Mouse (Mus musculus) heart, embryonic 13.5 days (tissue): Measurements from ENCODE around the gene Styxl1. TPM values are rescaled to one million over a fixed set of nuclear protein-coding genes. Genes with fewer than 3 reads are reported as not detected.
A peak's percentile ranks its signal among the peaks of the same experiment; 100 is the strongest.

Experiments
- ATAC-seq: fragments of 200-750 bp; cut with Nextera tagmentation; 2 replicates; pipeline ENCODE4 v1.8.0; 2017; ENCODE audit warnings: moderate TSS enrichment; ENCODE audit not compliant: insufficient number of reproducible peaks, low FRiP score, low TSS enrichment; ENCODE audit errors: extremely low read depth
- H3K27ac ChIP-seq: fragments of 300-500 bp; sonication (generic); replicated peaks from 2 replicates; pipeline ENCODE4 v1.5.1; 2015; ENCODE audit warnings: moderate library complexity, mild to moderate bottlenecking, inconsistent platforms
- H3K27me3 ChIP-seq: fragments of 300-500 bp; sonication (generic); replicated peaks from 2 replicates; pipeline ENCODE4 v1.6.1; 2015; ENCODE audit warnings: mild to moderate bottlenecking, inconsistent platforms
- H3K36me3 ChIP-seq: fragments of 300-500 bp; sonication (generic); 2 replicates; pipeline ENCODE4 v1.6.1; 2015; ENCODE audit warnings: mild to moderate bottlenecking, inconsistent platforms
- H3K4me1 ChIP-seq: fragments of 300-500 bp; sonication (generic); 2 replicates; pipeline ENCODE4 v1.6.1; 2015; ENCODE audit warnings: inconsistent platforms
- H3K4me2 ChIP-seq: fragments of 300-500 bp; sonication (generic); 2 replicates; pipeline ENCODE4 v1.6.1; 2015; ENCODE audit warnings: inconsistent platforms, mild to moderate bottlenecking, moderate library complexity
- H3K4me3 ChIP-seq: fragments of 300-500 bp; sonication (generic); 2 replicates; pipeline ENCODE4 v1.5.1; 2015; ENCODE audit warnings: moderate library complexity, mild to moderate bottlenecking, inconsistent platforms
- H3K9ac ChIP-seq: fragments of 300-500 bp; sonication (generic); 2 replicates; pipeline ENCODE4 v1.6.1; 2015; ENCODE audit warnings: inconsistent platforms, mild to moderate bottlenecking, moderate library complexity
- H3K9me3 ChIP-seq: fragments of 300-500 bp; sonication (generic); 2 replicates; pipeline ENCODE4 v1.6.1; 2016; ENCODE audit warnings: inconsistent platforms
- WGBS: fragments of 180-500 bp; shearing (Covaris S2); methylation state at CpG from one replicate; pipeline ENCODE4 v1.1.7; 2015; ENCODE audit warnings: mixed read lengths; 5-methylcytosine and 5-hydroxymethylcytosine counted together
- polyA plus RNA-seq: library from polyadenylated mRNA; unstranded; fragments of >200 nt; fragmentation: Nextera tagmentation; extraction: Ambion mirVana; gene quantifications from 2 replicates; pipeline ENCODE4 v1.2.1, GENCODE M21; 2015

The Styxl1 gene
- polyA plus RNA-seq, 1 experiment from 2014 or later, result not detected

DNA sequence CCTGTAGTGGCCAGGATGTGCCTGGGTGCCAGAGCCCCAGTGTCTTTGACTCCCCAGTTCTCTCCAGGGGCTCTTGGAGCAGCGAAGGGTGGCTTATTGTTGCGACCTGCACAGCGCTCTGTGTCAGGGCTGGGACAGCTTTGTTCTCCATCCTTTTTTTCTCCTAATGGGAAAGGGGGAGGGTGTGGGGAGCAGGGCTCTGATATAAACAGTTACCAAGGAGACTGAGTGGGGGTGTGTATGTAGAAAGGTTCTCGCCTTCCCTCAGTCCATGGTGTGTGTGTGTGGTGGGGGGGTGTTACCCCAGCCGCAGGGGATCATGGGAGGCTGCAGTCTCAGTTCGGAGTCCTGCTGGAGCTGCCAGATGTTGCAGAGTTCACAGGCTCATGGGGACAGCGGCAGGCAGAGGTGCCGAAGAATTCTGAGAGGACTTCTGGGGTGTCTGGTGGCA is 52.8 kb downstream of the Styxl1 start:
- Histone ChIP-seq H3K9me3 (no peaks in the 10 kb centered on the region), H3K4me3 (no peak overlapping the region), H3K27ac (peak overlapping the region; percentile 77), H3K9ac (peak overlapping the region; percentile 35; the same call in 1 of the 2 replicates), H3K4me1 (peaks cover 61% of the 10 kb centered on the region), H3K36me3 (peaks cover 24% of the 10 kb centered on the region), H3K27me3 (no peaks in the 10 kb centered on the region), H3K4me2 (peak overlapping the region; percentile 51)
- WGBS, result 34% methylated on average over 8 of the region's 8 CpGs
- ATAC-seq, result no peak

GRCm38 (mm10) chr5:135724536-135725322 is 53.5 kb downstream of the Styxl1 start:
- Histone ChIP-seq H3K27me3 (no peaks in the 10 kb centered on the region), H3K4me1 (peaks cover 61% of the 10 kb centered on the region), H3K27ac (peak overlapping the region; percentile 77), H3K4me3 (no peak overlapping the region), H3K4me2 (peak overlapping the region; percentile 51; the same call in 1 of the 2 replicates), H3K36me3 (peaks cover 17% of the 10 kb centered on the region), H3K9me3 (no peaks in the 10 kb centered on the region), H3K9ac (peak overlapping the region; percentile 61)
- 16% methylated on average over 9 of the region's 9 CpGs for WGBS
- no peak for ATAC-seq

GRCm38 (mm10) chr5:135723165-135723751 is 54.9 kb downstream of the Styxl1 start:
- WGBS, result 57% methylated on average over 3 of the region's 3 CpGs
- Histone ChIP-seq H3K4me3 (no peak overlapping the region), H3K9me3 (no peaks in the 10 kb centered on the region), H3K27ac (no peak overlapping the region), H3K36me3 (peaks cover 15% of the 10 kb centered on the region), H3K4me2 (no peak overlapping the region), H3K9ac (no peak overlapping the region), H3K4me1 (peaks cover 61% of the 10 kb centered on the region), H3K27me3 (no peaks in the 10 kb centered on the region)
- no peak for ATAC-seq

DNA sequence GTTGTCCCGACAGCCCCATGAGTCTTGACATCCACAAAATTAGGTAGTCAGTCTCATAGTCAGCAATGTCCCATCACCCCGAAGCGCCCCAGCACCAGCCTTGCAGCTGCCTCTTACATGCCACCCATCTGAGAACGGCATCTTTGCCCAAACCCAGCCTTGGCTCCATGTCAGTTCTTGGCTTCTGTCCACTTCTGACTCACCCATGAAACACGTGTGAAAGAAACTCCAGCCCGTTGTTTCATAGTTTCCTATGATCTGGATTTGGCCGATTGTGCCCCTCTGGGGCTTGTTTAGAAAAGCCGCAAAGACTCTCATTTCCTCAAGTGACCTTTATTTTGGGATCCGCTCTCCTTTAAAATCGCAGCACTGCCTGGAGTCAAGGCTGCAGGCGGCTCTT is 56.1 kb downstream of the Styxl1 start:
- Histone ChIP-seq H3K4me1 (peaks cover 54% of the 10 kb centered on the region), H3K27ac (peak overlapping the region; percentile 54; the same call in 1 of the 2 replicates), H3K9me3 (no peaks in the 10 kb centered on the region), H3K9ac (0 out of 2 replicates have a peak overlapping the region, but pooled peaks have one; percentile 19), H3K36me3 (peaks cover 25% of the 10 kb centered on the region), H3K4me3 (no peak overlapping the region), H3K27me3 (no peaks in the 10 kb centered on the region), H3K4me2 (peak overlapping the region; percentile 38)
- no peak for ATAC-seq
- 60% methylated on average over 11 of the region's 11 CpGs for WGBS

DNA sequence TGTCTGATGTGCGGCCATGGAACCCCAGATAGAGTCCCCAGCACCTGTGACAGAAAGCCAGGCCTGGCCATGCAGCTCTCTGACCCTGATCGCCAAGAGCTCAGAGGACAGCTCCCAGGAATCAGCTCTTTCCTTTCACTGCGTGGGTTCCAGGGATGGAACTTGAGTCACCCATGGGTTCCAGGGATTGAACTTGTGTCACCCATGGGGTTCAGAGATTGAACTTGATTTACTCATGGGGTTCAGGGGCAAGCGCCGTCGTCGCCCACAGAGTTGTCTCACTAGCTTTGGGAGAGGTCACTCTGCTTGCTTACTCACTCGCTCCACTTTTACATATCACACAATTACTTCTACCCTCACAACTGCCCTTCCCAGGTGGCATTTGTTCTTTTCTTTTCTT is 57.1 kb downstream of the Styxl1 start:
- no peak overlapping the region for H3K27ac ChIP-seq
- H3K4me2 ChIP-seq, result no peak overlapping the region
- H3K9ac ChIP-seq, result no peak overlapping the region
- no peaks in the 10 kb centered on the region for H3K9me3 ChIP-seq
- WGBS, result 91% methylated on average over 8 of the region's 8 CpGs
- H3K4me1 ChIP-seq, result peaks cover 43% of the 10 kb centered on the region
- H3K27me3 ChIP-seq, result no peaks in the 10 kb centered on the region
- no peak for ATAC-seq
- no peak overlapping the region for H3K4me3 ChIP-seq
- peaks cover 35% of the 10 kb centered on the region for H3K36me3 ChIP-seq

- Histone ChIP-seq H3K36me3 (peaks cover 40% of the 10 kb centered on the region), H3K9me3 (no peaks in the 10 kb centered on the region), H3K27ac (no peak overlapping the region), H3K9ac (no peak overlapping the region), H3K27me3 (no peaks in the 10 kb centered on the region), H3K4me2 (no peak overlapping the region), H3K4me1 (peaks cover 34% of the 10 kb centered on the region), H3K4me3 (no peak overlapping the region)
- WGBS, result 63% methylated on average over 3 of the region's 3 CpGs
- ATAC-seq, result no peak
Measured at GRCm38 (mm10) chr5:135720121-135720520, 58.1 kb downstream of the Styxl1 start.

GRCm38 (mm10) chr5:135719586-135720120 is 58.5 kb downstream of the Styxl1 start:
- Histone ChIP-seq H3K9ac (no peak overlapping the region), H3K36me3 (peaks cover 40% of the 10 kb centered on the region), H3K4me1 (peaks cover 29% of the 10 kb centered on the region), H3K9me3 (no peaks in the 10 kb centered on the region), H3K4me2 (no peak overlapping the region), H3K4me3 (no peak overlapping the region), H3K27ac (no peak overlapping the region), H3K27me3 (no peaks in the 10 kb centered on the region)
- WGBS, result 83% methylated on average over 10 of the region's 10 CpGs
- ATAC-seq, result no peak

DNA sequence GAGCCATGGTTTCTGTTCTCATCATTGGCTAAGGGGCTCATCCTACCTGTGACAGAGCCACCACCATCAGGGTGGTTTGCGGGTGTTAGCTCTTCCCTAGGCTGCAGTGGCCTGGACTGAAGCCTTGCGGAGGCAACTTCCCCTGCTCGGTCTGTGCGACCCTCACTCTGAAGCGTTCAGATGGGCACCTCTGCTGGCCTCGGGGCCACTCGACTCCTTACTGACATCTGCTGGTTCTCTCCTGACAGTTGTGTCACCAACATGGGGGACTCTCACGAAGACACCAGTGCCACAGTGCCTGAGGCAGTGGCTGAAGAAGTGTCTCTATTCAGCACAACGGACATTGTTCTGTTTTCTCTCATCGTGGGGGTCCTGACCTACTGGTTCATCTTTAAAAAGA is 62.6 kb downstream of the Styxl1 start:
- Histone ChIP-seq H3K4me1 (peaks cover 30% of the 10 kb centered on the region), H3K27ac (no peak overlapping the region), H3K4me2 (no peak overlapping the region), H3K9ac (no peak overlapping the region), H3K36me3 (peaks cover 40% of the 10 kb centered on the region), H3K9me3 (no peaks in the 10 kb centered on the region), H3K27me3 (no peaks in the 10 kb centered on the region), H3K4me3 (no peak overlapping the region)
- 49% methylated on average over 10 of the region's 10 CpGs for WGBS
- no peak for ATAC-seq

DNA sequence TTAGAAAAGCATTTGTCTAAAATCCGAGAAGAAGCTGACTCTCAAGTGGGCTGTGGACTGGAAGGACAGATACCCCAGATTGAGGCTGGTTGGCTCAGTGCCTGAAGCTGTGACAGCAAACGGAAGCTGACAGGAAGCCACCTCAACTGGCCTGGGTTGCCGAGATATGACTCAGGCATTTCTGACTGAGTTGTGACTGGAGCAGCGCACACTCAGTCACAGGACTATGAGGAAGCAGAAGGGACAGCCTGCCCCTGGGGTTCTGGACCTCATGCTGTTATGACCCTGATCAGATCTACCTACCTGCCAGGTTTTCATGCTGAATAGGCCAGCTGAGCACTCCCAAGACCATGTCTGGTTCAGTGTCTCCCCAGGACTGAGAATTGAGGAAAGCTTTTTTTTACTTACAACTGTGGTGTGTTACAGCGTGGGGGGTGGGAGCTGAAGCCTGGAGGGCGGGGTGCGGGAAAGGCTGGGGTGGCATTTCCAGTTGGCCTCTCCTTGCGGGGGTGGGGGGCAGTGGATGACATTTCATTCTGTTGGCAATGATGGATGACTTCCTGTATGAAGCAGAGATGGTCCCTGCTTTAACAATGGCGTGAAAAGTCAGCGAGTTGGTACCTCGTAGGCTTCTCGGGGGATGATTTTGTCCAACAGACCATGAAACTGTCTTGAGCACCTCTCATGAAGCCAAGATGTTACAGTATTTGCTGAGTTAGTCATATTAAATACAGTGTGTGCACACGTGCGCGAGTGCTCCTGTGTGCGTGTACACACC is 64.6 kb downstream of the Styxl1 start:
- no peaks in the 10 kb centered on the region for H3K9me3 ChIP-seq
- H3K36me3 ChIP-seq, result peaks cover 38% of the 10 kb centered on the region
- H3K4me3 ChIP-seq, result no peak overlapping the region
- 51% methylated on average over 16 of the region's 16 CpGs for WGBS
- peak overlapping the region; percentile 77 for H3K27ac ChIP-seq
- H3K9ac ChIP-seq, result 0 out of 2 replicates have a peak overlapping the region, but pooled peaks have one; percentile 28
- no peak; the same call in 1 of the 2 replicates for ATAC-seq
- H3K4me1 ChIP-seq, result peaks cover 30% of the 10 kb centered on the region
- peak overlapping the region; percentile 33 for H3K4me2 ChIP-seq
- no peaks in the 10 kb centered on the region for H3K27me3 ChIP-seq

DNA sequence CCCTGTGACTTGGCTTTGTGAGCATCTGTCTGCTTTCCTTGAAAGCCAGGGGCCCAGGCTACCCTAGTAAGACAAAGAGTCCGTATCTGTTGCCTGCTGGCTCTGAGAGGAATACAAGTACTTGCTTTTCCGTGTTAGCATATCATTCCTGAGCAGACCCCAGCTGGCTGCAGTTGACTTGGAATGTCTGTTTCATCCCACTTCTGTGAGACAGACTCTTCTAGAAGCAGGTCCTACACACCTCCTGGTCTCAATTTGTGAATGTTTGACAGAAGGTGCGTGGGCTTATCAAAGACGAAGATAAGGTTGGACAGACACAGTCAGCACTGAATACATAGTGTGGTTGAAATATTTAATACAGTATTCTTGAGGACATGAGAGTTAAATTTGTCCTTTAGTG is 65.4 kb downstream of the Styxl1 start:
- Histone ChIP-seq H3K27me3 (no peaks in the 10 kb centered on the region), H3K4me1 (peaks cover 30% of the 10 kb centered on the region), H3K9ac (no peak overlapping the region), H3K36me3 (peaks cover 37% of the 10 kb centered on the region), H3K4me3 (no peak overlapping the region), H3K9me3 (no peaks in the 10 kb centered on the region), H3K27ac (peak overlapping the region; percentile 77), H3K4me2 (no peak overlapping the region)
- whole genome bisulfite sequencing, result 34% methylated on average over 4 of the region's 4 CpGs
- no peak for ATAC-seq
